Mouse (Mus musculus): ENCODE data around the gene Mchr1. TPM values are rescaled to one million over a fixed set of nuclear protein-coding genes. Genes with fewer than 3 reads are reported as not detected.

The Mchr1 gene
- 0.37 and 0.71 TPM in 2 replicates for polyA plus RNA-seq (2012; rRNA removed)

DNA sequence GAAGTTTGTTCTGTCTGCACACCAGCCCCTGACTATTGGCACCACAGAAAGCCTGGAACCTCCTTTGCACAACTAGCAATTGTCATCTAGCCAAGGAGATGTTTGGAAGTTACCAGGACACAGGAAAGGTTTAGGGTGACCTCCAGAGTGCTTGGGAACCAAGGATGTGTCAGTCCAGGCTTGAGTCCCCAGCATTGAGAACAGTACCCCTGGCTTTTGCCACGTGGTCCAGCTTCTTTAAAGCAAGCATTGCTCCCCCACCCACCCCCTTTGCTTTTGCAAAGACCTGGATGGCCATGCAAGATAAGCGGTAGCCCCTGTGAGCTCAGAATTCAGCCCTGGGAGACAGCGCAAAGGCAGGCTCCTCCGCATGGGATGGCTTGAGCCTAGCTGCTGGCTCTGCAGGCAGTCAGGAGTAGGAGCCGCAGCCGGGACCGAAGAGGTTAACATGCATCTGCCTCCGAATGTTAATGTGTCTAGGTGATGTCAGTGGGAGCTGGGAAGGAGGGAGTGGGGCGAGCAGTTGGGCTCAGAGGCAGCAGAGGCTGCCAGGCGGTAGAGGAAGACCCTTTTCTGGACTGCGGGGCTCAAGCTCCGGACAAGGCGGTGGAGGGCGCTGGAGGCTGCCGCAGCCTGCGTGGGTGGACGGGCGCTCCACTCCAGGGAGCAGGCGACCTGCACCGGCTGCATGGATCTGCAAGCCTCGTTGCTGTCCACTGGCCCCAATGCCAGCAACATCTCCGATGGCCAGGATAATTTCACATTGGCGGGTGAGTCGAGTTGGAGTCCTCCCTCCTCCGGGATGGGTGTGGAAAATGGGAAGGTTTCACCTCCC is at the start of gene Mchr1:
TSS of gene Mchr1 (plus strand) at position 414 of the 835 bp plus-strand sequence.
- Histone ChIP-seq H3K4me1 (ENCODE audit: control insufficient read depth, insufficient read depth, low read length) (peaks cover 9% of the 10 kb centered on the region), H3K27me3 (ENCODE audit: control insufficient read depth, insufficient read depth, low read length) (no peaks in the 10 kb centered on the region), H3K27ac (ENCODE audit: control insufficient read depth, insufficient read depth, low read depth, low read length) (no peak within 1 kb of the TSS), H3K36me3 (ENCODE audit: control insufficient read depth, insufficient read depth, low read length) (no peaks in the 10 kb centered on the region), H3K4me3 (ENCODE audit: control insufficient read depth, low read depth, low read length) (peak within 1 kb of the TSS; percentile 2)
- TF ChIP-seq CTCF (IDR thresholded peaks at IDR 0.05; ENCODE audit: control insufficient read depth, insufficient read depth, insufficient replicate concordance, low read depth, low read length) (0 out of 2 replicates have a peak, but pooled peaks have one; percentile 7), POLR2A (IDR thresholded peaks at IDR 0.05; ENCODE audit: control insufficient read depth, low read depth, low read length) (no peak)

DNA sequence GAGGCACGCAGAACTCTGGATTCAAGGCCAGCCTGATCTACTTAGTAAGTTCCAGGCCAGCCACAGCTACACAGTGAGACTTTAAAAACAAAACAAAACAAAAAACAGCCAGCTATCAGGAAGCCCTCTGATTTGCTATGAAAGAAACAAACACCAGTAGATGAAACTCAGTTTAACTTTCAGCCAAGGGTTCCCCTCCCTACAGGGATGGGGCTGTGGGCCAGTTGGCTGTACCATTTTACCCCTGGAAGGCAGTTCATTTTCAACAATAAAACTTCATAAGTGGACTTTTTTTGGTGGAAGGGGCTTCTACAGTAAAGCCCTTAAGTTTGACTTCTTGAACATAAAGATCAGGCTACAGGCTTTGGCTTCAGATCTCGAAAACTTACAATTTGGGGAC is 46.2 kb upstream of the Mchr1 start:
- peaks cover 9% of the 10 kb centered on the region for H3K4me1 ChIP-seq (ENCODE audit: control insufficient read depth, insufficient read depth, low read length)
- H3K27me3 ChIP-seq (ENCODE audit: control insufficient read depth, insufficient read depth, low read length) = no peaks in the 10 kb centered on the region
- H3K27ac ChIP-seq (ENCODE audit: control insufficient read depth, insufficient read depth, low read depth, low read length) = no peak overlapping the region
- no peaks in the 10 kb centered on the region for H3K36me3 ChIP-seq (ENCODE audit: control insufficient read depth, insufficient read depth, low read length)
- TF ChIP-seq CTCF (IDR thresholded peaks at IDR 0.05; ENCODE audit: control insufficient read depth, insufficient read depth, insufficient replicate concordance, low read depth, low read length) (no peak), POLR2A (IDR thresholded peaks at IDR 0.05; ENCODE audit: control insufficient read depth, low read depth, low read length) (no peak)
- H3K4me3 ChIP-seq (ENCODE audit: control insufficient read depth, low read depth, low read length) = no peak overlapping the region; the same call in 1 of the 2 replicates

DNA sequence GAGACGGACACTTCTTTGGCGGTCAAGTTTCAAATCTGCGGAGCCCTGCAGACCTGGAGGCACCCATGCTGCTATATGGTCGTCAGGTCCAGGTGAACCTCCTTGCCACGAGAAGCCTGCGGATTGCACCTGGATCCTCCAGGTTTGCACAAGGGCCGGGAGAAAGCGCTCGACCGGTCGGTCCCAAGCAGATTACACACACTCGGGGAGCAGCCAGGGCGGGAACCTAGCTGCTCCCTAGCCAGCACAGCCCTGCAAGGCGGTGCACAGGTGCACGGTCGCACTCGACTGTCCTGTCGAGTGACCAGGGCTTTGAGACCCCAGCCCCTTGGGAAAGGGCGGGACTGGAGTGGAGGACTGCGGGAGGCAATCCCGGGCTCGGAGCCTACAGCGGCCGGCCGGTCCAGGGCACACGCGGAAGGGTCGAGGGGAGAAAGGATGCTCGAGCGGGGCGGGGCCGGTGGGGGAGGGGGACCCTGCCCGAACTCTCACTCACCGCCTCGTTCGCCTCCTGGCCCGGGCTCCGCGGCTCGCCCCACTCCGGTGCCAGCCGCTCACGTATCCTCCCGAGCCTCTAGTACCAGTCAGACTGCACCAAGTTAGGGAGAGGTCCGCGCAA is 45.2 kb upstream of the Mchr1 start:
- Histone ChIP-seq H3K36me3 (ENCODE audit: control insufficient read depth, insufficient read depth, low read length) (no peaks in the 10 kb centered on the region), H3K27me3 (ENCODE audit: control insufficient read depth, insufficient read depth, low read length) (no peaks in the 10 kb centered on the region), H3K4me3 (ENCODE audit: control insufficient read depth, low read depth, low read length) (peak overlapping the region; percentile 98), H3K27ac (ENCODE audit: control insufficient read depth, insufficient read depth, low read depth, low read length) (peak overlapping the region; percentile 79), H3K4me1 (ENCODE audit: control insufficient read depth, insufficient read depth, low read length) (peaks cover 9% of the 10 kb centered on the region)
- TF ChIP-seq CTCF (IDR thresholded peaks at IDR 0.05; ENCODE audit: control insufficient read depth, insufficient read depth, insufficient replicate concordance, low read depth, low read length) (no peak), POLR2A (IDR thresholded peaks at IDR 0.05; ENCODE audit: control insufficient read depth, low read depth, low read length) (no peak)

DNA sequence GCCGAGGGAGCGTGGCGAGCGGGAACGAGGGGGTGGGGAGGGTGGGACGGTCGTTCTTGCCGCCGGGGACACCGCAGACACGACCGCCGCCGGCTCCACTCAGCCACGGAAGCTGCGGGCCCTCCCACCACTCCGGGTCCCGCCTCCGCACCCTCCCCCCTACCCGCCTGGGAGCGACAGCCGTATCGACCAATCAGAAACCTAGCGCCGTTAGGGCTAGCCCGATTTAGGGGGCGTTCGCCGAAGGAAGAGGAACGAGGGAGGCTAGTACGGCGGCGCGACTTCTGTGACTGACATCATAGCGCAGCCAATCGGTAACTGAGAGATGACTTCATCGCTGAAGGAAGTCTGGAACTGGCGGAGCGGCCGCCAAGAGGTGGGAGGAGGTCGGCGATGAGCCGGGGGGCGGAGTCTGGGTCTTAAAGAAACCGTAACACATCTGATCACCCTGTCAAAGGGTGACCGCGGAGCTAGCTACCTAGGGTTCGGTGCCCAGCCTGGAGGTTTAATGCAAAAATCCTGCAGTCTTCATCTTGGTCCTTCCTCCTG is 44.6 kb upstream of the Mchr1 start, which contains the start of gene Mrtfa:
TSS of gene Mrtfa (minus strand) at position 128 of the 549 bp plus-strand sequence.
- Histone ChIP-seq H3K4me1 (ENCODE audit: control insufficient read depth, insufficient read depth, low read length) (peaks cover 9% of the 10 kb centered on the region), H3K27ac (ENCODE audit: control insufficient read depth, insufficient read depth, low read depth, low read length) (peak within 1 kb of the TSS; percentile 79), H3K36me3 (ENCODE audit: control insufficient read depth, insufficient read depth, low read length) (no peaks in the 10 kb centered on the region), H3K4me3 (ENCODE audit: control insufficient read depth, low read depth, low read length) (peak within 1 kb of the TSS; percentile 98), H3K27me3 (ENCODE audit: control insufficient read depth, insufficient read depth, low read length) (no peaks in the 10 kb centered on the region)
- TF ChIP-seq CTCF (IDR thresholded peaks at IDR 0.05; ENCODE audit: control insufficient read depth, insufficient read depth, insufficient replicate concordance, low read depth, low read length) (no peak), POLR2A (IDR thresholded peaks at IDR 0.05; ENCODE audit: control insufficient read depth, low read depth, low read length) (peak; percentile 66; the same call in 1 of the 2 replicates)

DNA sequence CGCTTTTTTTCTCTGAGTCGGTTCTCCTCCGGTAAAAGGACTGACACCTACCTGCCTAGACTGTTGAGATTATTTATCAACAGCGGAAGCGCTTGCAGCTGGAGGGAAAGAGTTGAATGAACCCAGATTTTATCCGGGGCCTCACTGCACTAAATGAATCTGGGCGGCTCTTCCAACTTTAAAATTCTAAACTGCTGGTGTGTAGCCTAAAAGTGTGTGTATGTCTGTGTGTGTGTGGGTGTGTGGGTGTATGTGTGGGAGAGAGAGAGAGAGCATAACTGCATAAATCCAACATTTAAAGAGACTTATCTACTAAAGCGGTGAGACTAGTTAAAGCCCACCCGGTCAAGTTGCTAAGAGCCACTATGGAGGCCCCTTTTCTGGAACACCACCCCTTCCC is 44.0 kb upstream of the Mchr1 start:
- Histone ChIP-seq H3K4me3 (ENCODE audit: control insufficient read depth, low read depth, low read length) (peak overlapping the region; percentile 98), H3K27ac (ENCODE audit: control insufficient read depth, insufficient read depth, low read depth, low read length) (no peak overlapping the region), H3K4me1 (ENCODE audit: control insufficient read depth, insufficient read depth, low read length) (peaks cover 9% of the 10 kb centered on the region), H3K36me3 (ENCODE audit: control insufficient read depth, insufficient read depth, low read length) (no peaks in the 10 kb centered on the region), H3K27me3 (ENCODE audit: control insufficient read depth, insufficient read depth, low read length) (no peaks in the 10 kb centered on the region)
- TF ChIP-seq CTCF (IDR thresholded peaks at IDR 0.05; ENCODE audit: control insufficient read depth, insufficient read depth, insufficient replicate concordance, low read depth, low read length) = no peak
- no peak for TF ChIP-seq POLR2A (IDR thresholded peaks at IDR 0.05; ENCODE audit: control insufficient read depth, low read depth, low read length)

DNA sequence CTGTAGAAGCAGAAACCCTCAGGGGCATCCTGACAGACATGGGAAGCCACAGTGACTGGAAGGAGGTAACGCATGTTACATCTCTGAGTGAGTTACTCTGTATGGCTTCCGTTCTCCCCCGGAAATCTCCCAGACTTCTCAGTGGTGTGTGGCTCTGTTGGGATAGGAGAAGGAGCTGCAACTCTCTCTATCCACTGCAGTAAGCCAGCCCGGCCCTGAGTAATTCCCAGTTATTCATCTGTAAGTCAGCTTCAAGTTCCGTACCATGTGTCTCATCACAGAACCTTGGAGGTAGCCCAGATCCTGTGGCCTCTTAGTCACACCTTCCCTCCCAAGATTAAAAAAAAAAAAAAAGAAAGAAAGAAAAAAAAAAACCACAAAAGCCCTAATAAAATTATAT is 43.0 kb upstream of the Mchr1 start:
- Histone ChIP-seq H3K36me3 (ENCODE audit: control insufficient read depth, insufficient read depth, low read length) (no peaks in the 10 kb centered on the region), H3K4me1 (ENCODE audit: control insufficient read depth, insufficient read depth, low read length) (peaks cover 9% of the 10 kb centered on the region), H3K4me3 (ENCODE audit: control insufficient read depth, low read depth, low read length) (peak overlapping the region; percentile 98), H3K27ac (ENCODE audit: control insufficient read depth, insufficient read depth, low read depth, low read length) (no peak overlapping the region), H3K27me3 (ENCODE audit: control insufficient read depth, insufficient read depth, low read length) (no peaks in the 10 kb centered on the region)
- TF ChIP-seq POLR2A (IDR thresholded peaks at IDR 0.05; ENCODE audit: control insufficient read depth, low read depth, low read length) (no peak), CTCF (IDR thresholded peaks at IDR 0.05; ENCODE audit: control insufficient read depth, insufficient read depth, insufficient replicate concordance, low read depth, low read length) (no peak)

DNA sequence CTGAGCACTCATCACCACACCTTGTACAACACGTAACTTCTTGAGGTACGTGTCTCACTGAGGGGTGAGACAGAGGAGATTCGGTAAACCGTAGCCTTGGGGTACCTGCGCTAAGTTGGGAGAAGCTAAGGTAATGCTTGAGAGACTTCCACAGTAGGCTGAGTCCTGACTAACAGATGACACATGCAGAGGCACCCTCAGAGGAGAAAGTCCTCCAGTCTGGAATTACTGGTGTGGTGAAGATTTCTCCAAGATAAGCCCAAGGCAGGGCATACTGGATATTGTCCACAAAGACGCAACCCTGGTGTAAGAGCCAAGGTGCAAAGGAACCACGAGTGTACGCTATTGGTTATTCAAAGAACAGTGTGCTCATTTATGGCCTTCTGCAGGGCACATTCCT is 42.4 kb upstream of the Mchr1 start:
- Histone ChIP-seq H3K36me3 (ENCODE audit: control insufficient read depth, insufficient read depth, low read length) (no peaks in the 10 kb centered on the region), H3K4me3 (ENCODE audit: control insufficient read depth, low read depth, low read length) (no peak overlapping the region), H3K27ac (ENCODE audit: control insufficient read depth, insufficient read depth, low read depth, low read length) (no peak overlapping the region), H3K4me1 (ENCODE audit: control insufficient read depth, insufficient read depth, low read length) (peaks cover 9% of the 10 kb centered on the region), H3K27me3 (ENCODE audit: control insufficient read depth, insufficient read depth, low read length) (no peaks in the 10 kb centered on the region)
- TF ChIP-seq CTCF (IDR thresholded peaks at IDR 0.05; ENCODE audit: control insufficient read depth, insufficient read depth, insufficient replicate concordance, low read depth, low read length) = no peak
- TF ChIP-seq POLR2A (IDR thresholded peaks at IDR 0.05; ENCODE audit: control insufficient read depth, low read depth, low read length) = no peak
